Mouse (Mus musculus) liver, postnatal 0 days (tissue): ENCODE measurements around the gene 2210016L21Rik.

ENCODE experiments used
- CTCF ChIP-seq: sonication (generic); IDR thresholded peaks from 2 replicates; pipeline ENCODE4 v1.5.1; 2016; ENCODE audit warnings: antibody characterized with exemption, low read depth
- EP300 ChIP-seq: IDR thresholded peaks from 2 replicates; pipeline ENCODE4 v1.6.1; 2016; ENCODE audit warnings: antibody characterized with exemption, low read depth, mild to moderate bottlenecking

- TF ChIP-seq CTCF (peak; percentile 88), EP300 (no peak)
These were observed 39.5 kb upstream of the 2210016L21Rik start for GRCm38 (mm10) chr5:114902413-114902812.
